Mouse (Mus musculus): ENCODE data around the gene Rad9a.

- TF ChIP-seq CTCF (IDR thresholded peaks at IDR 0.05): no peak
- TF ChIP-seq EP300 (IDR thresholded peaks at IDR 0.05): no peak
These were observed 34.6 kb downstream of the Rad9a start for GRCm38 (mm10) chr19:4166678-4167476.

Data from lung, postnatal 0 days (tissue).